Mouse (Mus musculus) cerebellum, adult 2 months (tissue): ENCODE measurements around the gene Ehmt2.

Experiments
- CTCF ChIP-seq: fragments of 200-500 bp; IDR thresholded peaks from 2 replicates; pipeline ENCODE4 v1.5.1; 2011; ENCODE audit warnings: low read depth, mild to moderate bottlenecking, control low read depth, low read length, moderate library complexity, borderline replicate concordance; ENCODE audit not compliant: insufficient read depth
- POLR2A ChIP-seq: fragments of 200-500 bp; IDR thresholded peaks from 2 replicates; pipeline ENCODE4 v1.6.1; 2011; ENCODE audit warnings: low read length, control low read depth, borderline replicate concordance; ENCODE audit not compliant: insufficient read depth

- TF ChIP-seq POLR2A, result no peak
- peak; percentile 36; the same call in 1 of the 2 replicates for TF ChIP-seq CTCF
Observed at GRCm38 (mm10) chr17:34947606-34948005, 49.3 kb downstream of the Ehmt2 start.
